Mouse (Mus musculus): ENCODE data around the gene Zic3. TPM values are rescaled to one million over a fixed set of nuclear protein-coding genes. Genes with fewer than 3 reads are reported as not detected.

Gene Zic3
- total RNA-seq (2023): not detected

DNA sequence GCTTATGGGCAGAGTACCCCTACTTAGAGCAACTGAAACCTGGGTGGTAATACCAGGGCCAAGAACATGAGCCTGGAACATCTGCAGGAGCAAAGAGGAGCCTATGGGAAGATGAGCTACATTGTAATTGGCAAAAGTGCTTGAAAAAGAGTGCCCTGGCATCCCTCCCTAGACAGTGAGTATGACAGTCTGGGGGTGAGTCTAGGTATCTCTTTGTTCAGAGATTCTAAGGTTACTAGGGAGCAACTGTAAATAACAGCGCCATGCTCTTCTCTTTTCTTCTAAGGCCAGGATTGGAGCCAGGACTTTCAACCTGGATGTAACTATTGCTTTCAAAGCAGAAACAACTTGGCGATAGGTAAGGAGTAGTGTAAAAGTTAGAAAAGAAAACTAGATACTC, at the start of gene Zic3:
TSS of gene Zic3 (plus strand) at position 301 of the 400 bp plus-strand sequence.

